Comparison of ENCODE assay signal across 11 mouse cellular contexts in genomic region chr8:121436656-121437055, GRCm38 (mm10).
A peak's percentile ranks its signal among the peaks of the same experiment; 100 is the strongest.
DNase-seq lines count a peak whose midpoint lies in the region; ATAC-seq and TF ChIP-seq lines count a peak whose summit lies in the region.
"Had no signal": no experiment of that assay in that cellular context is flagged by ENCODE, and none has a peak within 500 bp of the region (broad histone marks: within the 10 kb centered on the region; RNA-seq: fewer than 3 reads in every experiment).

No protein-coding gene starts in this region.

- WGBS in forebrain, embryonic 12.5 days = 71% methylated on average over 5 of the region's 5 CpGs
- WGBS in forebrain, embryonic 11.5 days = 64% methylated on average over 5 of the region's 5 CpGs
- 23% methylated on average over 5 of the region's 5 CpGs for WGBS in lung, postnatal 0 days
- 33% methylated on average over 5 of the region's 5 CpGs for WGBS in limb, embryonic 15.5 days

- no peaks in the 10 kb centered on the region for H3K9me3 ChIP-seq in forebrain, embryonic 12.5 days
- H3K9me3 ChIP-seq in forebrain, embryonic 11.5 days (ENCODE audit: control insufficient read depth, low read length) = no peaks in the 10 kb centered on the region
- no peaks in the 10 kb centered on the region for H3K9me3 ChIP-seq in lung, postnatal 0 days (ENCODE audit: low read length)
- no peaks in the 10 kb centered on the region for H3K9me3 ChIP-seq in limb, embryonic 15.5 days

- peaks cover 17% of the 10 kb centered on the region for H3K27me3 ChIP-seq in forebrain, embryonic 12.5 days
- no peaks in the 10 kb centered on the region for H3K27me3 ChIP-seq in forebrain, embryonic 11.5 days (ENCODE audit: control insufficient read depth, insufficient read depth, low read length)
- H3K27me3 ChIP-seq in lung, postnatal 0 days (replicated peaks; ENCODE audit: insufficient read depth, low read length) = no peaks in the 10 kb centered on the region
- H3K27me3 ChIP-seq in limb, embryonic 15.5 days = 0 out of 2 replicates have a peak, but pooled peaks cover 8% of the 10 kb centered on the region

- no peak for ATAC-seq in forebrain, embryonic 12.5 days (ENCODE audit: low FRiP score)
- ATAC-seq in forebrain, embryonic 11.5 days (replicated peaks; ENCODE audit: low FRiP score) = no peak
- ATAC-seq in lung, postnatal 0 days = 0 out of 2 replicates have a peak, but pooled peaks have one; percentile 19
- ATAC-seq in limb, embryonic 15.5 days (ENCODE audit: insufficient number of reproducible peaks, low FRiP score, low TSS enrichment, low read depth) = no peak
- ATAC-seq: hindbrain, embryonic 16.5 days had no signal

- H3K27ac ChIP-seq in forebrain, embryonic 12.5 days = no peak overlapping the region
- H3K27ac ChIP-seq in forebrain, embryonic 11.5 days (ENCODE audit: low read depth, low read length) = no peak overlapping the region
- no peak overlapping the region for H3K27ac ChIP-seq in lung, postnatal 0 days (ENCODE audit: low read length)
- no peak overlapping the region for H3K27ac ChIP-seq in limb, embryonic 15.5 days

- no peak overlapping the region for H3K4me2 ChIP-seq in forebrain, embryonic 12.5 days
- no peak overlapping the region for H3K4me2 ChIP-seq in forebrain, embryonic 11.5 days (ENCODE audit: low read depth, low read length, severe bottlenecking)
- H3K4me2 ChIP-seq in lung, postnatal 0 days (replicated peaks; ENCODE audit: low read depth, low read length) = no peak overlapping the region
- H3K4me2 ChIP-seq in limb, embryonic 15.5 days = no peak overlapping the region

- no peaks in the 10 kb centered on the region for H3K36me3 ChIP-seq in forebrain, embryonic 12.5 days (replicated peaks)
- H3K36me3 ChIP-seq in forebrain, embryonic 11.5 days (ENCODE audit: control insufficient read depth, insufficient read depth, low read length) = no peaks in the 10 kb centered on the region
- no peaks in the 10 kb centered on the region for H3K36me3 ChIP-seq in lung, postnatal 0 days (ENCODE audit: insufficient read depth, low read length)
- H3K36me3 ChIP-seq in limb, embryonic 15.5 days = no peaks in the 10 kb centered on the region

- TF ChIP-seq CTCF in lung, postnatal 0 days (IDR thresholded peaks at IDR 0.05) = no peak

- TF ChIP-seq EP300 in lung, postnatal 0 days (IDR thresholded peaks at IDR 0.05) = no peak

- H3K4me3 ChIP-seq in forebrain, embryonic 12.5 days (replicated peaks) = peak overlapping the region; percentile 21
- no peak overlapping the region for H3K4me3 ChIP-seq in forebrain, embryonic 11.5 days (ENCODE audit: low read depth, low read length)
- H3K4me3 ChIP-seq in lung, postnatal 0 days (ENCODE audit: low read depth, low read length) = no peak overlapping the region
- H3K4me3 ChIP-seq in limb, embryonic 15.5 days = 0 out of 2 replicates have a peak overlapping the region, but pooled peaks have one; percentile 1

- peaks cover 7% of the 10 kb centered on the region; the same call in 1 of the 2 replicates for H3K4me1 ChIP-seq in forebrain, embryonic 12.5 days
- 0 out of 2 replicates have a peak, but pooled peaks cover 5% of the 10 kb centered on the region for H3K4me1 ChIP-seq in forebrain, embryonic 11.5 days (replicated peaks; ENCODE audit: control insufficient read depth, insufficient read depth, low read length)
- no peaks in the 10 kb centered on the region for H3K4me1 ChIP-seq in lung, postnatal 0 days (ENCODE audit: insufficient read depth, low read depth, low read length)
- peaks cover 39% of the 10 kb centered on the region for H3K4me1 ChIP-seq in limb, embryonic 15.5 days

- no peak overlapping the region for H3K9ac ChIP-seq in forebrain, embryonic 12.5 days
- no peak overlapping the region for H3K9ac ChIP-seq in forebrain, embryonic 11.5 days (ENCODE audit: low read length)
- H3K9ac ChIP-seq in lung, postnatal 0 days (replicated peaks; ENCODE audit: low read depth) = no peak overlapping the region
- no peak overlapping the region for H3K9ac ChIP-seq in limb, embryonic 15.5 days

- DNase-seq in forebrain, embryonic 11.5 days (ENCODE audit: low spot score) = no peak
- no peak for DNase-seq in lung, postnatal 0 days (ENCODE audit: low spot score)
- no peak for DNase-seq in lung, postnatal 25 days (ENCODE audit: low spot score)
- peak; percentile 46 for DNase-seq in embryo, embryonic 11 days
- DNase-seq in cerebellum, postnatal 25 days = no peak
- DNase-seq in cerebellum, adult 11-12 months = no peak
- DNase-seq: left cerebral cortex, postnatal 4 days; thymus, postnatal 36 days had no signal

Comparison
In these comparisons a context has a peak if more than half of its experiments do, and no peak if none do; other contexts are left out.
1. H3K4me3 ChIP-seq: peak in forebrain, embryonic 12.5 days (single experiment) and limb, embryonic 15.5 days (single experiment); none in forebrain, embryonic 11.5 days (single experiment) and lung, postnatal 0 days (single experiment).